Mouse (Mus musculus) ES-Bruce4 (cell line): ENCODE measurements around the gene Zfp663.

ENCODE experiments used
- CTCF ChIP-seq: IDR thresholded peaks from one replicate; pipeline ENCODE4 v1.8.1; 2011; ENCODE audit warnings: low read depth, low read length
- EP300 ChIP-seq: IDR thresholded peaks from 2 replicates; pipeline ENCODE4 v1.6.1; 2011; ENCODE audit warnings: low read depth, low read length; ENCODE audit not compliant: insufficient read depth
- POLR2A ChIP-seq: IDR thresholded peaks from one replicate; pipeline ENCODE4 v1.8.1; 2011; ENCODE audit warnings: low read length; ENCODE audit not compliant: insufficient read depth

- TF ChIP-seq CTCF (no peak), POLR2A (no peak), EP300 (no peak)
Measured at GRCm38 (mm10) chr2:165316837-165317473, 51.6 kb downstream of the Zfp663 start.
